Mouse (Mus musculus) CD4-positive helper T cell, adult 2 months (primary cell): Measurements from ENCODE around the gene Atxn7l1.

Experiments
- DNase-seq: peaks from one replicate; pipeline ENCODE4 v3.0.0-alpha.2; 2012; ENCODE audit warnings: low read depth, missing footprints, low spot score

The Atxn7l1 gene

DNA sequence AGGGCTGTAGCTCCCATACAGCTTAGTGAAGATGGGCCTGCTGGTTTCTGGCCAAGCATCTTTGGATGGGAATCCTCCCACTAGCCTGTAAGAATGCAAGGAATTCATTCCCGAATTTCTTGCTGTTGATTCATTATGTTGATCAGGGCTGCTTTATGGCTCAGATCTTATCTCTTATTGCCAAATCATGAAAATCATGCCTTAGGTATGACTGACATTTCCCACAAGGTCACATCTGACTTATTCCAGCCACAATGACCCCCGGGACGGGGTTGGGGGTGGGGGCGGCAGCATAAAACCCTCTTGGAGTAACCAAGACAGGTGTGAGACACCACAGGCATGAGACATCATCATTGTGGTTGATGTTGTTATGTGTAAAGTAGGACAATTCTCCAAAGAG is 34.4 kb downstream of the Atxn7l1 start:
- DNase-seq = peak; percentile 37

DNA sequence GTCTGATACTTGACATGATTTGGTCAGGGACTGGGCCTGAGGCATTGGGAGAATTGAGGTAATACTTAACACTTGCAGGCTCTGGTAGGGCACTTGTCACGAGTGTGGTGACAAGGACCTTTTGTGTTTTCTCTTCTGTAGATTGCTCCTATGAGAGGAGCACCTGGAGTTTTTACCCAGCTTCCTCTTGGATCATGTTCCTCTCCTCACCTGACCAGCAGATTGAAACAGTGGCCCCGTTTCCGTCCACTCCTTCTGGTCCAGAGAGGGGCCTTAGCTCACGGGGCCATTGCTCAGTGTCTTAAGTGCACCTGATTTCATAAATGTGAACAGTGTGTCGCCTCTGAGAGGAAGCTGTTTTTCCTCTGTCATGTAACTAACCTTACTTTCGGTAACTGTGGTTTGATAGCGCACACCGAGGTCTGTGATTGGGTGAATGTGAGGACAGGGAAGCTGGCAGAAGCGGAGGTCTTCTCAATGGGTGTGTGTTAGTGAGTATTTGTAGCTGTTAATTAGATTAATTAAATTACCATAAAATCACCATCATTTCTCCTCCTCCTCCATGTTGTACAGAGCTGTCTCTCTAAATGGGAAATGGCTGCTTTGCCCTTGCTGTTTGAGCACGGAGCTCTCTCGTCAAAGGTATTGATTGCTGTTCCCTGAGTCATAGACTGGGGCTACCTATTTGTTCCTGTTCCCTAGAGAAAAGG is 35.1 kb downstream of the Atxn7l1 start:
- DNase-seq = peak; percentile 70

DNA sequence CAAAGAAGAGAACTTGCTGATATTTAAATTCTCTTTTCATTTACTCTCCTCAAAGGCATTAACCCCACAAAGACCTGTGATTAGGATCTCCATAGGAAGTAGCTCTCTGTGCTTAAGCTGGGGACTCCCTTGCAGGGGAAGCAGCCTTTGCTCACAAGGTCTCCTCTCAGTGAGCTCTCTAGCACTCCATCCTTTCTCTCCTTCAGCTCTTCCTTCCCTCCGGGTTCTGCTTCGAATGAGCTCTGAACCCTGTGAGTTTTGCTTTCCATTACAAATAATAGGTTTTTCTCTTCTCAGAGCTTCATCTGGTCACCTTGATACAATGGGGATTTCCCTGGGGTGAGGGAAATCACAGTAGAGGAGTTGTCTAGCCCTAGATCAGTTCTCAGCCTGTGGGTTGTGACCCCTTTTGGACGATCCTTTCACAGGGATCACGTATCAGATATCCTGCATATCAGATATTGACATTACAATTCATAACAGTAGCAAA is 35.7 kb downstream of the Atxn7l1 start:
- peak; percentile 63 for DNase-seq

DNA sequence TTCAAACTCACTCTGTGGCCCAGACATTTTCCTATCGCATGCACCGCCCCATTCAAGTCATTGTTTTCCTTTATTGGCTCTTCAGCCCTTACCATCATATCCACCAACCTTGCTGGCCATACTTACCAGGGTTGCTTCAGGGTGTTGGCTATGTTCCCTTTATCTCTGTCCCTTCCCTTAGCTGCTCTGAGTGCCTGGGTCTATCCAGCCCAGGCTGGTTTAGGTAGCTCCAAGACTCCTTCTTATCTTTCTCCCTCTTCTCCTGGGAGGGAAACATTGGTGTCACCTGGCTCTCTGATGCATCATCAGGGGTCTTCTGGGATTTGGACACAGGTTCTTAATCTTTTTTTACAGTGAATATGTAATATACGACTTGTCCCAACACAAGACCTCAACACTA is 36.6 kb downstream of the Atxn7l1 start:
- DNase-seq = no peak

DNA sequence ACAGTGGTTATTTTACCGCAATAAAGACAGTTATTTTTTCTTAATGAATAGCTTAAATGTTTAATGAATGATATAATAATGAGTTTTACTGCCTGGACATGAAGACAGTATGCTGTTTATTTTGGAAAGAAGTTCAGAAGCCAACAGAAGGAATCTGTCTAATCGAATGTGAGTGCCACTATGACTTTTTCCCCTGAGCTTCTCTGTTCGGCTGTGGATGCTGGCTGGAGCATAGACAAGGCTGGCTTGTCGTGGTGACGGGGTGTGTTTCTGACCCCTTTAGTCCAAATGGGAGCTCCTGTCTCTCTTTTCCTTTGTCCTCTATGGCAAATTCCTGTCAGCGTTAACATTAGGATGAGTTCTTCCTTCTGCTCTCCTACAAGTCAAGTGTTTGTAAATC is 37.6 kb downstream of the Atxn7l1 start:
- DNase-seq = no peak

DNA sequence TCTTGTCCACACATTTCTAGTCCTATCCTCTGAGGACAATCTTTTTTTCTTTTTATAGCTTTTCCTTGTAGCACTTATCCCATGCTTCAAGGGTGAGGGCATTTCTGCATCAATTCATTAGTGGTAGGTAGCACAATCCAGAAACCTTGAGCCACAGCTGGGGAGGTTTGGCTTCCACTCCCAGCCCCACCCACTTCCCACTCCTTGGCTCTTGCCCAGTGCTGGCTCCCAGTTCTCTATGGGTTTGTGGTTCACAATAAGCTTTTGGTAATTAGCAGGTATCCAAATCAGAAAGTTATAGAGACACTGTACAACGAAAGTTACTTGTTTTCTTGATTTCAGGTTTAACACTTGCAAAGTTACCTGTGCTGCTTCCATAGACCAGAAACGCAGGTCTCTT is 38.8 kb downstream of the Atxn7l1 start:
- no peak for DNase-seq

DNA sequence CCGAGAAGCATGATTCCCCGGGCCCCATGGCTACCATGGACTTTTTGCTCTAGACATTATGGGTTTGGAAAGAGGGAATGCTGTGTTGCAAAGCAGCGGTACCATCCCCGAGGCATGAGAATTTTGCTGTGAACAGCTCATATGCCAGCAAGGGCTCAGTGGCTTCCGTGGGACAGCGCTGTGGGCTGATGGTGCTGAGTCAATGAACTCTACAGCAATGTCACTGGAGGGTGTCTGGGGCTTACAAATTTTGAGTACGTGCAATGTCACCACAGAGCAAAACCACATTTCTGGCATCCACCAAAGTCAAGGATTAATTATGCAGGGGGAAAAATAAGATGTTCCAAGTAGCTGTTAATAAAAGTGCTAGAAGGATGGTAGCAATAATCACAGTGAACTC is 42.6 kb downstream of the Atxn7l1 start:
- DNase-seq = no peak

- DNase-seq = no peak
Observed at GRCm38 (mm10) chr12:33190633-33191032, 43.1 kb downstream of the Atxn7l1 start.

DNA sequence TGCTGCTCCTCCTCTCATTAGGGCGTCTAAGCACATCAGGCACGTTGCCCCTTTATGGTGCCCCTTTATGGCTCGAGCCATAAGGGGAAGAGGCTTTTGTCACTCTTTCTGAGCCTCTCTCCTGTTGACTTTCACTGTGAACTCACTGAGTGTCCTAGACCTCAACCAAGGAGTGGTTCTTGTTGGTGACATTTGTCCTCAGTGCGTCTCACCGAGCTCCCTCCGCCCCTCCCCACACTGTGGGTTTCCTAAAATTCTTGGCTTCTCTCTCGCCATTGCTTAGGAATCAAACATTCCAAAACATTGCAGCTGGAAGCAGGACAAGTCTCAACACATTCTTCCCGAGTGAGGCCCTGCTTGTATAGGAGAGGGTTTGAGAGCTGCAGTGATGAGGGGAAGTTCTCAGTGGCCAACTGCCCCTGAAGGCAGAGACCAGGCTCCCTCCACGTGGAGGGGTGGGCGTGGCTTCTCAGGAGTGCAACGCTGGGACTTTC is 46.0 kb downstream of the Atxn7l1 start:
- DNase-seq = no peak

DNA sequence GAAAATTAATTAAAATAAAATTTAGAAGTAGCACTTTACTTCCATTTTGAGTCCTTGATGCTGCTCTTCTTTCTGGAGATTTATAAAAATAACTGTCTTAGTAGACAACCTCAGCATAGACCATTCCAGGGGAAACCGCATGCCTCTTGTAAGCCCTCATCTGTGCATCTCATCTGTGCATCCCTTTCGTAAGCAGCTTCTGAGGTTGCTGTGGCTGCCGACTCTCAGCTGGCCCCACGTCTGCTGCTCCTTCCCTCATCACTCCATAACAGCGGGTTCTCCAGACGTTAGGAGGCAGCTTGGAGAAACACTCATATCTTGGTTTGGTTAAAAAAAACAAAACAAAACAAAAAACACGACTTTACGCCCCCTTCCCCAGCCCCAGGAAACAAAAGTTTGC is 47.7 kb downstream of the Atxn7l1 start:
- no peak for DNase-seq

DNA sequence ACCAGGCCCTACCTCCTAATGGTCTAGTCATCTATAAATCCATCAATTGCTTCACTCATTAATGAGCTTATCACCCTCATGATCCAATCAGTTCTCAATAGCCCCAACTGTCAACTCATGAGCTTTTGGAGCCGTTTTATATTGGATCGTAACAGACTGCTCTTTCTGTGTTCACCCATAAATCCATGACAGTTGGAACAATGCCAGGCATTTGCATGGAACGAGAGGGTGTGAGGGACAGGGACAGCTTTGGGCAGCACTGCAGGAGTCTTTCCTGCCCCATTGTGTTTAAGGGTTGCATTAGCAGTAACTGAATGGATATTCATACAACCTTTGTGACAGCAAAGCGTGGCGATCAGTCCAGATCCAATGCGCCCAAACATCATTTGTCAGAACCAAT is 49.8 kb downstream of the Atxn7l1 start:
- DNase-seq = no peak

- DNase-seq = no peak
Observed at GRCm38 (mm10) chr12:33197746-33198145, 50.3 kb downstream of the Atxn7l1 start.

- no peak for DNase-seq
Observed at GRCm38 (mm10) chr12:33201068-33201467, 53.6 kb downstream of the Atxn7l1 start.

DNA sequence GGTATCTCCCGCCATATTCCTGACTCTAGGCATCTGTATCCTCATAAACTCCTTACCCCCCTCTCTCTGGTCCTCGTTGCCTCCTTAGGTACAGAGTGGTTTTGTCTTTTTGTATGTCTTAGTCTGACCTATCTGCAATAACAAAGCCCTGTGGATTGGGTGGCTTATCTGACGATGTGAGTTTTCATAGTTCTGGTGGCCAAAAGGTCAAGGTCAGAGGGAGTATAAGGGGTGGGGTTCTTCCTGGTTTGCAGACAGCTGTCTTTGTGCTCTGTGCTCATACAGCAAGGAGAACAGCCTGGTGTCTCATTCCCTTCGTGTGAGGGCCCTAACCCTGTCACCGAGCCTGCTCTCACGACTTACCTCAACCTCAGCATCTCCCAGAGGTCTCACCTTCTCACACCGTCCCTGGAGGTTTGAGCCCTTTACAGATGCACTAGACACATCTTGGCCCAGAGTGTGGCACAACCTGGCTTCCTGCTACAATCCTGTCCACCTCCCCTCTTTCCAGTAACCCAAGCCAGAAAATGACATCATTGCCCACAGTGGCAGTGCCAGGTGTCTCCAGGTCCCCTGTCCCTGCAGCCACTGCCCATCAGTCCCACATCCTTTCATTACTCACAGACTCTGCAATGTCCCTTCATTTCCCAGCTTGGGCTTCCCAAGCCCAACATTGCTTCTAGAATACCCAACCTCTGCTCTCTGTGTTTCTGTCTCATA is 54.2 kb downstream of the Atxn7l1 start:
- DNase-seq = no peak

GRCm38 (mm10) chr12:33205255-33205654 is 57.8 kb downstream of the Atxn7l1 start:
- no peak for DNase-seq

DNA sequence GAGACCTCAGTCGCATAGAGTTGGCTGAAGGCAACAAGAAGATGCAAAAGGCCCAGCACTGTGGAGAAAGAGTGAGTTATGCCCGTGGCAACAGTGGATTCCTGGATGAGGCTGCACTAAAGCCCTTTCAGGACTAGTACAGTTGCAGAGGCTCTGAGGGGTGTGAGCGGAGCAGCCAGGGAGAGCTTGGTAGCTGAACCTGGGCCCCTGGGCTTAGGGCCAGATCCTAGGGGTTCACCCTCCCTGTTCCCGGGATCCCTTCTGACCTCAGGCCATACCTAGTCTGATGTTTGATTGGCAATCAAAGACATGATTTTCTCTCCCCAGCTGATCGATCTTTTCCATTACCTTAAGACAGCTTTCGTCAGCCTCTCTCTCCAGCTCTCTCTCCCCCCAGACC is 58.8 kb downstream of the Atxn7l1 start:
- DNase-seq = no peak

GRCm38 (mm10) chr12:33210856-33211255 is 63.4 kb downstream of the Atxn7l1 start:
- DNase-seq = no peak

DNA sequence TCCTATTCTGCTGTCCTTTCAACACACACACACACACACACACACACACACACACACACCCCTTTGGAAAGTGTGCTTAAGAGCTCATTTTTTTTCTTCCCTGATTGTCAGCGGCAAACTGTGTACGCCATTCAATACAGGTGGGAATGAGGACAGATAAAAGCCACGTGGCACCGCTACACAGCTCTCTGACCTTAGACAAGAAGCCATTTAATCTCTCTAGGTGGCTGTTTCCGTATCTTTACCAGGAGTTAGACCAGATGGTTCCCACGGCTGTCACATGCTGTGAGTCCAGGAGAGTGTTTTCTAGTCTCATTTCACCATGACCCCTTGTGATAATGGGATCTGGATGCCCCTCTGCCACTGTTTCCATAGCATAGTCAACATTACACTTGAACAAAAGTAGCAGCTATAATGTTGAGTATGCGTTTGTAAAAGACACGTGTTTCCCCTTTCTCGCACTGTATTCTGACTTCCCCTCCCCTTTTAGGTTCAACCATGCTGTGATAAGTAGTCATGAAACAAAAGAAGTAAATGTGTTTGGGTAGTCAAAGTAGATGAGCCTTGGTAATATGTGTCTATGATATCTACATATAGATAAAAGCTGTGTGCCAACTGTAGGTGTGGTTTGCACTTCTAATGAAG is 70.8 kb downstream of the Atxn7l1 start:
- no peak for DNase-seq

GRCm38 (mm10) chr12:33219436-33219835 is 71.9 kb downstream of the Atxn7l1 start:
- DNase-seq = no peak

DNA sequence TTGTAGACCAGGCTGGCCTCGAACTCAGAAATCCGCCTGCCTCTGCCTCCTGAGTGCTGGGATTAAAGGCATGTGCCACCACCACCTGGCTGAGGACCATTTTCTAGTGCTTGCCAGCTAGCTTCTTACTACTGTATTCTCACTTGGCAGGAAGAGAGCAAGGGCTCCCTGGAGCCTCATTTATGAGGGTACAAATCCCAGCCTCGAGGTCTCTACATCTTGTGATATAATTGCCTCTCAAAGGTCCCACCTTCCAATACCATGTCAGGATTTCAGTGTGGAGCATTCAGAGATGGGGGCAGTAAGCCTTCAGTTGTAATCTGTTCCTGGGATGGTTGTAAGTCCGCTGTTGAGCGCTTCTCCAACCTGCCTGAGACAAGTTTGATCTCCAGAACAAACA is 72.6 kb downstream of the Atxn7l1 start:
- no peak for DNase-seq

- DNase-seq = peak; percentile 65
Observed at GRCm38 (mm10) chr12:33220509-33221051, 73.1 kb downstream of the Atxn7l1 start.

DNA sequence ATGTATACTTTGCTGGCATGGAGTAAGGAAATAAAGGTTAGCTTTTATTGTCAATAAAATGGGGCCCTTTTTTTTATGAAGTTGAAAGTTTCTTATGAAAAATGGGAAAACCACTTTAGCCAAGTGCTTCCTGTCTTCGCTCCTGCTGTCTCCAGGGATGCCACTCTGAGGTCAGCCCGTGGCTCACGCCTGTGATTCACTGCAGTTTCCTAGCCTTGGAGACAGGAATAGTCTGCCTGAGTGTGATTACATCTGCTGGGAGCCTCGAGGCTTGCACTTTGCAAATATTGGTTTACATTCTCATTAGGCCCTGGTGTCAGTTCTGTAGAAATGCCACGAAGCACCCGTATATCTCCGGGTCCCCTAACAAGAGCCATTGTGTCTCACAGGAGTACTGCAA is 74.7 kb downstream of the Atxn7l1 start:
- DNase-seq = no peak
